Mouse (Mus musculus) midbrain, embryonic 16.5 days (tissue): ENCODE measurements around the gene Olfr648. TPM values are rescaled to one million over a fixed set of nuclear protein-coding genes. Genes with fewer than 3 reads are reported as not detected.

Source experiments
- polyA plus RNA-seq: library from polyadenylated mRNA; unstranded; fragments of >200 nt; fragmentation: Nextera tagmentation; extraction: Ambion mirVana; gene quantifications from 2 replicates; pipeline ENCODE4 v1.2.1, GENCODE M21; 2015

Olfr648 gene
- polyA plus RNA-seq, 1 experiment from 2014 or later = 0.67 TPM

Other genes starting within 250 kb of the Olfr648 start
- not detected in 2 replicates for gene Olfr632, start 249.0 kb downstream of the Olfr648 start, polyA plus RNA-seq
- gene Olfr633, start 239.0 kb downstream of the Olfr648 start, polyA plus RNA-seq = not detected in 2 replicates
- gene Olfr635, start 212.2 kb downstream of the Olfr648 start, polyA plus RNA-seq = 0.03 TPM in 1 of 2 replicates, not detected in the other
- not detected in 2 replicates for gene Olfr638, start 184.6 kb downstream of the Olfr648 start, polyA plus RNA-seq
- gene Olfr639, start 166.1 kb downstream of the Olfr648 start, polyA plus RNA-seq = 0.04 TPM in 1 of 2 replicates, not detected in the other
- gene Olfr640, start 157.8 kb downstream of the Olfr648 start, polyA plus RNA-seq = not detected in 2 replicates
- not detected in 2 replicates for gene Olfr641, start 147.9 kb downstream of the Olfr648 start, polyA plus RNA-seq
- not detected in 2 replicates for gene Olfr642, start 130.7 kb downstream of the Olfr648 start, polyA plus RNA-seq
- gene 4930516K23Rik, start 121.9 kb downstream of the Olfr648 start, polyA plus RNA-seq = not detected in 2 replicates
- gene Olfr644, start 111.5 kb downstream of the Olfr648 start, polyA plus RNA-seq = not detected in 2 replicates
- not detected in 2 replicates for gene Olfr645, start 97.9 kb downstream of the Olfr648 start, polyA plus RNA-seq
- not detected in 2 replicates for gene Olfr646, start 78.5 kb downstream of the Olfr648 start, polyA plus RNA-seq
- not detected in 2 replicates for gene Ubqln5, start 53.6 kb downstream of the Olfr648 start, polyA plus RNA-seq
- gene Olfr643, start 46.0 kb downstream of the Olfr648 start, polyA plus RNA-seq = not detected in 2 replicates
- not detected in 2 replicates for gene Ubqln3, start 40.1 kb downstream of the Olfr648 start, polyA plus RNA-seq
- gene Ubqlnl, start 32.8 kb downstream of the Olfr648 start, polyA plus RNA-seq = not detected in 2 replicates
- gene Olfm5, start 18.6 kb downstream of the Olfr648 start, polyA plus RNA-seq = not detected in 2 replicates
- not detected in 2 replicates for gene Olfr649, start 12.6 kb upstream of the Olfr648 start, polyA plus RNA-seq
- gene Trim6, start 35.4 kb upstream of the Olfr648 start, polyA plus RNA-seq = 0.35 and 0.46 TPM in 2 replicates
- gene Trim34a, start 61.1 kb upstream of the Olfr648 start, polyA plus RNA-seq = 0.76 and 0.89 TPM in 2 replicates
- gene Trim5, start 104.7 kb upstream of the Olfr648 start, polyA plus RNA-seq = 0.12 and 0.21 TPM in 2 replicates
- gene Trim12a, start 132.1 kb upstream of the Olfr648 start, polyA plus RNA-seq = 1.6 and 1.7 TPM in 2 replicates
- gene Trim34b, start 146.1 kb upstream of the Olfr648 start, polyA plus RNA-seq = not detected in 2 replicates
- 1.4 and 1.5 TPM in 2 replicates for gene Trim12c, start 170.0 kb upstream of the Olfr648 start, polyA plus RNA-seq
- gene Trim30b, start 186.5 kb upstream of the Olfr648 start, polyA plus RNA-seq = not detected in 2 replicates
- gene Trim30c, start 217.4 kb upstream of the Olfr648 start, polyA plus RNA-seq = not detected in 2 replicates